Mouse (Mus musculus) yolk sac, embryonic 10.5 days (tissue): ENCODE measurements around the gene Chchd10.

Source experiments
- DNase-seq: peaks from one replicate; pipeline ENCODE4 v3.0.0-alpha.2; 2017; ENCODE audit warnings: low spot score

Chchd10 gene

DNA sequence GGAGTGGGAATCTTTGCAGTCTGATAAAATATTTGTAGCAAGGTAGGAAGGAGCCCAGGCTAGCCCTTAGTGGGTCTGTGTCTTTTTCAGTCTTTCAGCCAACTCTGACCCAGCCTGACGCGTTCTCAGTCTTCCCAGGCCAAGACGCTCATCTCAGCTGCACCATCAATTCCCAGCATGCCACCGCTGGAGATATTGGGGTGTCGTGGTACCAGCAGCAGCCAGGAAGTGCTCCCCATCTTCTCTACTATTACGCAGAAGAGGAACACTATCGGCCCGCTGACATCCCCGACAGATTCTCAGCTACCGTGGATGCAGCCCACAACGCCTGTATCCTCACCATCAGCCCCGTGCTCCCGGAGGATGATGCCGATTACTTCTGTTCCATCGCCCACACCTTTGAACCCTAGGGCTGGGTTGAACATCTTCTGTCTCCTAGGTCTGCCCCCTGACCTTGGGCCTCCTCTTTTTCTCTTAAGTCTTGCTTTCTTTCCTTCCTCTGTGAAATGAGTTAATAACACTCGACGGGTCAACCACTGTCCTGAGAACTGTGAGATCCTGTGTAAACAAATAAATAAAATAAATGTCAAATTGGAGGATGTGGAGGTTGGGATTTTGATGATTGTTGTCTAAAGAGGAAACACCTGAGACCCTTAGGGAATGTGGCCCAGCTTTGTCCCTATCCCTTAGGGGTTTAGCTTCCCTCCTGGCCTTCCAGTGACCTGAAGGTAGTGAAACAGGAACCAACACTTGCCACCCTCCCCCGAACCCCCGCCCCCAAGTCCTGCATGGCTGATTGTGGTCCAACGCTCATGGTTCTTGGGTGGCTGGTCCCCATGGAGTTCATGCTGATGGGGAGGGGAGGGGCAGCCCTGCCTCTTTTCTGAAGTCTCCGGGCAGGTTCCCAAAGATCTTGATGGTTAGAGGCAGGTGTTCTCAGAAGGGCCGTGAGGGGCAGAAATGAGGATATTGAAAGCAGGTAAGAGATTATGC lies 16.4 kb downstream of the Chchd10 start:
- no peak for DNase-seq

DNA sequence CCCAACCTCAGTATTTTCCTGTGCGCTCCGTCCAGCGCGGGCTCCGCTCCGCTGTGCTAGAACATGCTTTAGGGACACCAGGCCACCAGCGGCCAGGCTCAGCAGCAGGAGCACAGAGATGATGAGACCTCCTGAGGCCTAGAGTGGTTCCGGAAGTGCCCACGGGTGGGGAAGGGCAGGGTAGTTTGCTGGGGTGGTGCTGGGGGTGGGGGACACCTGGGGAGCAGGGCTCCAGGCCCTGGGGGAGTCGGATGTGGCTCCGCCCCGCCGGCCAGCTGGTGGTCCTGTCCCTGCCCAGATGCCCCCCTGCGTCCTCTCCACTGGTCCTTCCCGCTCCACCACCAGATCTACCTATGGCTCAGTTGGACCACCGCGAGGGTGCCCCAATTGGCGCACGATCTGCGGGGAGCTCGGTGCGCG lies 17.9 kb downstream of the Chchd10 start:
- peak; percentile 33 for DNase-seq

DNA sequence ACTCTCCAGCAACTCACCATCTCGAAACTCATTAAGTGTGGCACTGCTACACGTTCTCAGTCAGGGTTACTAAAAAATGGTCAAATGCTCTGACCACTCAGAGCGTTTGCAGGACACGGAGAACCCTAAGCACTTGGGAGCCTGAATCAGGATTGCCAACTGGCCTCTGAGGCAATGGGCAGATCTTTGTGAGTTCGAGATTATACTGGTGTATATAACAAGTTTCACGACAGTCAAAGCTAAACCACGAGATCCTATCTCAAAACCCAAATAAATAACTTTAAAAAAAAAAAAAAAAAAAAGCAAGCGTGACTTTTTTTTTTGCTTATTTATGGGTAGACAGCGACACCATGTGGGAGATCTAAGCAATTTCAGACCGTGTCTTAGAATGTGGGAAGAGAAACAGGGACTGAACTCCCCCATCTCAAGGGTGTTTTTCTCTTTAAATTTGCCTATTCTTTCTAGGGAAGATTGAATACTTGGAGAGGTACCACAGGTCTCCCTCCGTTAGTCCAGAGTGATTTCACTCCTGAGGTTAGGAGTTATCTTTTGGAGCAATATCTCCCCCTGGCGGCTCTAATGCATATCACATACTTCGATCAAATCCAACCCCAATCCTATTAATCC lies 18.6 kb downstream of the Chchd10 start:
- peak; percentile 29 for DNase-seq

DNA sequence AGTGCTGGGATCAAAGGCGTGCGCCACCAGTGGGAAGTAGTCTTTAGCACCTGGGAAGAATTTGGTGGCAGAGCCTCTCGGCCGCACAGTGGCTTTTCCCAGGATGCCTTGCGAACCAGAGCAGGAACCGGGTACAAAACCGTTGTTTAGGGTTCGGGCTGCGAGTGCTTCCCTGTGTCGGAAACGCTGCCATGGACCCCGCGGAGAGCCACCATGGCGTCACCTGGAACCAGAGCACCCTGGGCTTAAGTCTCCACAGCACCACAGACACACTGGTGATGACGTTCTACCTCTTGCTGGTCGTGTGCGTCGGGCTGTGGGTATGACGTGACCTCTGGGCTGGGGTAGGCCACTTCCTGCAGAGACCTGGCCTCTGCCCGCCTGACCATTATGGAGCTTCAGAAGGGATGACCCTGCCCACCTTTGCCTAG lies 21.5 kb downstream of the Chchd10 start, which contains the start of gene Gm5134:
TSS of gene Gm5134 (plus strand) at position 134 of the 431 bp plus-strand sequence.
- DNase-seq, result no peak

DNA sequence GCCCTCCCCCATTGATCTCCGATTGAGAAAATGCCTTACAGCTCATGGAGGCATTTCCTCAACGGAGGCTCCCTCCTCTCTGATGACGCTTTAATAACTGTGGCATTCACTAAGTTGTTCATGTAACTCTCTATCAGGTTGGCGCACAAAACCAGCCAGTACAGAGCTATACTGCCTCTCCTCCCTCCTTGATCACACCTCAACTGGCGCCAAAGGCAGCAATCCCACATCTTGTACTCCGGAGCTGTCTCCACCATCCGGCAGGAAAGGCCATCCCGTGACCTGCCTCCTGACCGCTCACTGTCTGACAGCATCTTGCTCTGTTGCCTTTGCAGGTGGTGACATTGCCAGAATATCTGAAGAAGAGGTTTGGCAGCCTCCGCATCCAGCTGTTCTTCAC lies 40.9 kb downstream of the Chchd10 start:
- no peak for DNase-seq

DNA sequence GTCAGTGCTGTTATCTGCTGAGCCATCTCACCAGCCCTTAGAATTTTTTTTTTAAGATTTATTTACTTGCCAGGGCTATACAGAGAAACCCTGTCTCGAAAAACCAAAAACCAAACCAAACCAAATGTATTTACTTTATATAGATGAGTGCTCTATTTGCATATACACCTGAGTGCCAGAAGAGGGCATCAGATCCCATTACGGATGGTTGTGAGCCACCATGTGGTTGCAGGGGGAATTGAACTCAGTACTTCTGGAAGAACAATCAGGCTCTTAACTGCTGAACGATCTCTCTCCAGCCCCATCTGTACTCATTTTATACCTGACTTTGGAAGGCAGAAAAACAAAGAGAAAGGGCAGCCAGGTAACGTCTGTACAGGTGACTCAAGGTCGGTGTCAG lies 42.3 kb downstream of the Chchd10 start:
- no peak for DNase-seq

DNA sequence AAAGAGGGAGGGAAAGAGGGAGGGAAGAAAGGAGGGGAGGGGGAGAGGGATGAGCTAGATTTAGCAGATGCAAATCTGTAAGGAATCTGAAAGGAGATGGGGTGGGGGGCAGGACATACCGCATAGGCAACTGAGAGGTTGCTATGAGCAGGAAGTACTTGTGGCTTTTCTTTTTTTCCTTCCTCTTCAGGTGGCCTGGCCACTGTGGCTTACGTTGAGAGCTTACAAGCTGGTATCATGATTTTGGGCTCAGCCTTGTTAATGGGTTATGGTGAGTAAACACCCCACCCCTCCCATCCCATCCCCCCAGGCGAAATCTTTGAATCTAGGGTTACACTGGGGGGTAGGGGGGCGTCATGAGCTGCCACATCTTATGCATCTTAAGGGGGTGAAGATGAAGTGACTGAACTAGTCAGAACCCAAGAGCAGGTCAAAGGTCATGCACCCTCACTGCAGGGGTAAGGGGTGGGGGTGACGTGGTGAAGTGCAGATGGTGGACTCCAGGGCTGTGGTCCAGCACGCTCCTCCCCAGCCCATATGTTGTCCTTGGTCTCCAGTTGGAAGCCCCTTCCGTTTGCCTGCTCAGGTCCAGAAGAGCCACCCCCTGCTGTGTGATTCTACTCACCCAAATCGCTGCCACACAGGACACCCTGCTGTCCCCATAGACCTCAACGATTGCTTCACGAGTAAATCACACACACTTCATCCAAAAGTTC lies 45.3 kb downstream of the Chchd10 start:
- no peak for DNase-seq

DNA sequence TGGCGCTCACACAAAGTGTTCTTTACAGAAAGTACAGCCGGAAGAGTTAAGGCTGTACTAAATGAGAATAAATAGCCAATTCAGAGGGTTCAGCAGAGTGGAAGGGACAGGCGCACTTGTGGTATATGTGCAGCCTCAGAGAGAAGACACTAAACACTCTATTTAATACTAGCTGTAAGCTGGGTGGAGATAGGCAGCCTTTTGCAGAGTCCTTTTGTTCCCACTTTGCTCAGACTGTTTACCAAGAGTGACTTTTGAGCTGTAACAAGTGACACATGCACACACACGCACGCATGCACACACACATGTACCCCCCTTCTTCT lies 45.9 kb downstream of the Chchd10 start:
- no peak for DNase-seq

DNA sequence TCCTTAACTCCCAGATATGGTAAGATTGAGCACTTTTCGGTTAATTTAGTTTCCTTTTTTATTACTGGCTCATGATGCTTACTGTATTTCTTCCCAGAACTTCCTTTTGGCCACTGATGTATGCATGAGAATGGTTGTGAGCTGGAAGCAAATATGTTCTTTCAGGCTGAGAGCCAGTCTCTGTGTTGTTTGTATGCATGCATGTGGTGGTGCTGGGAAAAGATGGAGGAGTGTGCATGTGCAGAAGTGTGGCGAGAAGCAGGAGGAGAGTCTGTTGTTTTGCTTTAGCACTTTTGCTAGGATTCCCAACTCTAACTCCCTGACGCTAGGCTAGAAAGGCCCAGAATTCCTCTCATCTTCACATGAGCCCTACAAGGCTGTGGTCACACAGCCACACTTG lies 46.5 kb downstream of the Chchd10 start:
- no peak for DNase-seq
